Comparison of ENCODE assay signal across 25 mouse cellular contexts in the genomic region with DNA sequence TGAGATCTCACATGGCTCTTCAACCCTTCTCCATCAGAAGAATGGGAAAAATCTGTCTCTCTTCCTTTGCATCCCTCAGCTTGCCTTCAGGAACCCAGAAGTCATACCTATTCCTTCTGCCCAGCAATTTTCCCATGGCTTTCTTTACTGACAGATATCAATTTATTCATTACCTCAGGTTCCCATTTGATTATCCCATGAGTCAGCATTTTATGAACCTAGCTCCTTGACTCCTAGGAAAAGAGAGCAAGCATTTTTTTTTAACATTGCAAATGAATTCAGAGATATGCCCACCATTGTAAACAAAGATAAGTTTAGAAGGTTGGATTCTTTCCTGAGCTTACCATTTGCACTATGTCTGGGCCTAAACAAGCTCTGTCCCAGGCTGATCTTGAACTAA.
"Had no signal": no experiment of that assay in that cellular context is flagged by ENCODE, and none has a peak within 500 bp of the region (broad histone marks: within the 10 kb centered on the region; RNA-seq: fewer than 3 reads in every experiment).

No protein-coding gene starts in this region.

- H3K4me3 ChIP-seq: embryonic facial prominence, embryonic 10.5 days; embryonic facial prominence, embryonic 12.5 days; embryonic facial prominence, embryonic 13.5 days; embryonic facial prominence, embryonic 15.5 days; erythroblast, embryonic 14.5 days; forebrain, embryonic 10.5 days; forebrain, embryonic 12.5 days; forebrain, embryonic 13.5 days; forebrain, embryonic 15.5 days; gastrocnemius, adult 2 months; heart, adult 2 months had no signal

- H3K4me1 ChIP-seq: embryonic facial prominence, embryonic 10.5 days; embryonic facial prominence, embryonic 12.5 days; embryonic facial prominence, embryonic 13.5 days; embryonic facial prominence, embryonic 15.5 days; forebrain, embryonic 10.5 days; forebrain, embryonic 12.5 days; forebrain, embryonic 13.5 days; forebrain, embryonic 15.5 days had no signal

- H3K27ac ChIP-seq: embryonic facial prominence, embryonic 10.5 days; embryonic facial prominence, embryonic 12.5 days; embryonic facial prominence, embryonic 13.5 days; embryonic facial prominence, embryonic 15.5 days; forebrain, embryonic 10.5 days; forebrain, embryonic 12.5 days; forebrain, embryonic 13.5 days; forebrain, embryonic 15.5 days; gastrocnemius, adult 2 months; heart, adult 2 months had no signal

- H3K36me3 ChIP-seq: embryonic facial prominence, embryonic 10.5 days; embryonic facial prominence, embryonic 12.5 days; embryonic facial prominence, embryonic 13.5 days; embryonic facial prominence, embryonic 15.5 days; forebrain, embryonic 10.5 days; forebrain, embryonic 12.5 days; forebrain, embryonic 15.5 days had no signal

- H3K9me3 ChIP-seq: embryonic facial prominence, embryonic 10.5 days; embryonic facial prominence, embryonic 12.5 days; embryonic facial prominence, embryonic 13.5 days; embryonic facial prominence, embryonic 15.5 days; forebrain, embryonic 10.5 days; forebrain, embryonic 12.5 days; forebrain, embryonic 13.5 days; forebrain, embryonic 15.5 days had no signal

- H3K4me2 ChIP-seq: embryonic facial prominence, embryonic 12.5 days; embryonic facial prominence, embryonic 13.5 days; embryonic facial prominence, embryonic 15.5 days; forebrain, embryonic 12.5 days; forebrain, embryonic 13.5 days; forebrain, embryonic 15.5 days had no signal

- H3K27me3 ChIP-seq: embryonic facial prominence, embryonic 12.5 days; embryonic facial prominence, embryonic 13.5 days; embryonic facial prominence, embryonic 15.5 days; forebrain, embryonic 12.5 days; forebrain, embryonic 13.5 days; forebrain, embryonic 15.5 days had no signal

- DNase-seq: cerebellum, adult 9-10 months; cerebellum, adult 9-11 months; cerebellum, postnatal 10 days; cerebellum, postnatal 14 days; cerebellum, postnatal 25 days; cerebellum, postnatal 36 days; embryo, embryonic 11 days; forebrain, postnatal 0 days; gastrocnemius, adult 2 months; gastrocnemius, postnatal 10 days; gastrocnemius, postnatal 14 days; gastrocnemius, postnatal 25 days; gastrocnemius, postnatal 36 days; heart, adult 11 months; heart, adult 18-20 months; heart, adult 2 months had no signal

- H3K9ac ChIP-seq: embryonic facial prominence, embryonic 12.5 days; embryonic facial prominence, embryonic 13.5 days; embryonic facial prominence, embryonic 15.5 days; forebrain, embryonic 12.5 days; forebrain, embryonic 13.5 days; forebrain, embryonic 15.5 days; forebrain, postnatal 0 days had no signal
